Mouse (Mus musculus): ENCODE data around the gene Gm20388. TPM values are rescaled to one million over a fixed set of nuclear protein-coding genes. Genes with fewer than 3 reads are reported as not detected.
A peak's percentile ranks its signal among the peaks of the same experiment; 100 is the strongest.

Gm20388 gene
- polyA plus RNA-seq, 1 experiment from 2014 or later, result 7.4 TPM

DNA sequence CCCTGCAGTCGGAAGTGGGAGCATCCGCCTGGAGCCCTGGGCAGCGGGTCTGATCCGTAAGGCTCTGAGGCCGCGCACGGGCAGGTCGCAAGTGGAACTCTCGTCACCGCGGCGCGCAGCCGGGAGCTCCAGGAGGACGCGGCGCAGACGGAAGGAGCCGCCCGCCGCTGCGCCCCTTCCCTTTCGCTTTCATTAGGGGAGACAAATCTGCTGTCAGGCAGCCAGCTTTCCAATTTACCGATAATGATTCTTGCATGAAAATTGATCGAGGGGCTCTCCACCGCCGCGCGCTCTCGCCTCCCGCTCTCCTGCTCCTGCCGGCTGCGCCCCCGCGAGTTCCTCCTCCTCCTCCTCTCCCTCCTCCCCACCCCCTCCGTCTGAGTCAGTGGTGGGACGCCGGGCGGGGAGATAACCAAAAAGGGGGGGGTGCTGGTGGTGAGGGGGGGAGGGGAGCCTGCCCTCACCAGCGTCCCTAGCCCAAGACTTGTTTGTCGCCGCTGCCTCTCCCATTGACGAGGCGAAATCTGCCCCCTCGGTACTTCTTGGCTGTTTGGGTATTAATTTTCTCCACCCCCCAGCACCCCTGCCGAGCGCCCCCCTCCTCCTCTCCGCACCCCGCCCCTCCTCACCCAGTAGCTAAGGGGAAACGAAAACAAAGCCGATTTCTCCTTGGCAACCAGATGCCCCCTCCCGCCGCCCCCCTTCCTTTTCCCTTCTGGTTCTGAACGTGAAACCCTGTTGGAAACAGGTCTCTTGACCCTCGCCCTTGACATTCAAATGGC, 577.3 kb downstream of the Gm20388 start:
- H3K27ac ChIP-seq (ENCODE audit: low read length), result peak overlapping the region; percentile 94
- peak overlapping the region; percentile 88 for H3K9ac ChIP-seq (ENCODE audit: low read length)
- H3K4me1 ChIP-seq (ENCODE audit: control insufficient read depth, insufficient read depth, low read length), result peaks cover 70% of the 10 kb centered on the region
- WGBS, result 1% methylated on average over 54 of the region's 55 CpGs
- H3K36me3 ChIP-seq (ENCODE audit: control insufficient read depth, insufficient read depth, low read length), result no peaks in the 10 kb centered on the region
- H3K27me3 ChIP-seq (ENCODE audit: control insufficient read depth, insufficient read depth, low read length), result no peaks in the 10 kb centered on the region
- peak; percentile 14; the same call in 1 of the 2 replicates for ATAC-seq (ENCODE audit: insufficient read depth, low FRiP score)
- H3K4me2 ChIP-seq (ENCODE audit: low read depth, low read length), result peak overlapping the region; percentile 98
- no peaks in the 10 kb centered on the region for H3K9me3 ChIP-seq (replicated peaks; ENCODE audit: control insufficient read depth, low read length)
- H3K4me3 ChIP-seq (replicated peaks; ENCODE audit: low read length), result peak overlapping the region; percentile 74

DNA sequence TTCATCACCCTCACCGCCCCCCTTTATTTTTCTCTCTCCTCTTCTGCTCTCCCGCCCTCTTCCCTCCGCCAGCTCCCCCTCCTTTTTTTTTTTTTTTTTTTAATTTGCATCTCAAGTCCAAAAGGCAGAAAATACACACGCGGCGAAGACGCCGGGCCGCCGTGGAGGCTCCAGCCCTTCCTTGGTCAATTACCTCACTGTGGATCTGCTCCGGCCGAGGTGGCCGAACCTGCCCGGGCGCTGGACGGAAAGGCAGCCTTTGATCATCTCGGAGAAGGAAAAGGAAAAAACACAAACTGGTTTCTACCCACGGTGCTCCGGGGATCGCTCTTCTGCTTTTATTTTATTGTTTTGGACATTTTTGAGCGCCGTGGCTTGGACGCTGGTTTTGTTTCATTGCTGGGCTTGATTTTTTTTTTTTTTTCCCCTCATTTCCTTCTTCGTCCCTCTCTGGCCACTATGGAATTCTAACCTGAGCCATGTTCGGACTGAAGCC, 578.0 kb downstream of the Gm20388 start:
- no peak for ATAC-seq (ENCODE audit: insufficient read depth, low FRiP score)
- Histone ChIP-seq H3K4me3 (replicated peaks; ENCODE audit: low read length) (peak overlapping the region; percentile 74), H3K4me1 (ENCODE audit: control insufficient read depth, insufficient read depth, low read length) (peaks cover 73% of the 10 kb centered on the region), H3K9ac (ENCODE audit: low read length) (peak overlapping the region; percentile 88), H3K27me3 (ENCODE audit: control insufficient read depth, insufficient read depth, low read length) (no peaks in the 10 kb centered on the region), H3K27ac (ENCODE audit: low read length) (peak overlapping the region; percentile 94), H3K36me3 (ENCODE audit: control insufficient read depth, insufficient read depth, low read length) (no peaks in the 10 kb centered on the region), H3K4me2 (ENCODE audit: low read depth, low read length) (peak overlapping the region; percentile 98), H3K9me3 (replicated peaks; ENCODE audit: control insufficient read depth, low read length) (no peaks in the 10 kb centered on the region)
- under 1% methylated on average over 25 of the region's 25 CpGs for WGBS

DNA sequence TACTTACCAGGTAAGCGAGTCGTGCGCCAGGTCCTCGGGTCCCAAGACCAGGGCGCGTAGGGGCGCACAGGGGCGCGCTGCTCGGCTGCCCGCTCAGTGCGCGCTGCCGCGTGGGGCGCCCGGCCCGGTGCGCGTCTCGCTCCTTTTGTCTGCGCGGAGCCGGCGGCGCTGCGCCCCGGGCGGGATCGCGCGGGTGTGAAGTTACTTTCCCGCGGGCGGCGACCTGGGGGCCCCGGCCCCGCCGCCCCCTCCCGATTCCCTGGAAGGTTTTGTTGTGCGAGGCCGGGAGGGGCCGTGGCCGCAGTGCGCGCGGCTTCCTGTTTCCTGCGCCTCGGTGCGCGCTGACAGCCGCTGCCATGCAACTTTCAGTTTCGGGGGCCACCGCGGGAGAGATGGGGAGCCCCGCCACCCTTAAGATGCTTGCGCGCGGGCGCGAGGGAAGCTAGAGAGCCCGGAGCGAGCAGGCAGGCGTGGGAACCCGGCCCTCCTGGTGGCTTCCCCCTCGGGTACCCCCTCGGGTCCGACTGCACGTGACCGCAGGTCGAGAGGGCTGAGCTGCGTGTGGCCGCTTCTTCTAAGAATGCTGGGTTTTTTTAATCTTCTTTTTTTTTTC, 578.6 kb downstream of the Gm20388 start:
- 1% methylated on average over 73 of the region's 73 CpGs for WGBS
- Histone ChIP-seq H3K9me3 (replicated peaks; ENCODE audit: control insufficient read depth, low read length) (no peaks in the 10 kb centered on the region), H3K27ac (ENCODE audit: low read length) (peak overlapping the region; percentile 94), H3K4me1 (ENCODE audit: control insufficient read depth, insufficient read depth, low read length) (peaks cover 75% of the 10 kb centered on the region), H3K27me3 (ENCODE audit: control insufficient read depth, insufficient read depth, low read length) (no peaks in the 10 kb centered on the region), H3K4me3 (replicated peaks; ENCODE audit: low read length) (peak overlapping the region; percentile 74), H3K36me3 (ENCODE audit: control insufficient read depth, insufficient read depth, low read length) (no peaks in the 10 kb centered on the region), H3K4me2 (ENCODE audit: low read depth, low read length) (peak overlapping the region; percentile 98), H3K9ac (ENCODE audit: low read length) (peak overlapping the region; percentile 88)
- no peak for ATAC-seq (ENCODE audit: insufficient read depth, low FRiP score)

DNA sequence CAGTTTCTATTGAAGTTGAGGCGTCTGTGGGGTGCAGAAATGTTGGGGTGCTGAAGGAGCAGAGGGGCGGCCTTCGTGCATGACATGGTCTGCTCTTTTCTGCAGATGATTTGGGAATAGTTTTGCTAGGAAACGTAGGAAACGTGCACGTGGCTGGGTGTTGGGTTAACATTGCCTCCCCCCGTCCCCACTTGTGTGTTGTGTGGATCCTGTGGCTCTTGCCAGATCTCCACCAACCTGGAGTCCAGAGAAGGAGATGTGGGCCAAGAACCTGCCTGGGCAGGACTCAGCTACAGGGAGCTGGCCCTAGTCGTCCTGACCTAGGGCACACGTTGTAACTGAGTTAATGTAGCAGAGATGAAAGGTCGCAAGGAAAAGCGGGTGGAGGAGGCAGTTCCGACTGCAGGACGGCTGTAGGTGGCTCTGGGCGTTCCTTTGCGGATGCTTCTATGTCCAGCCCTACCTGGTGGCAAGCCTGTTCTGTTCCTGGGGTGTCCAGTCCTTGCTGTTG, 579.2 kb downstream of the Gm20388 start:
- Histone ChIP-seq H3K9me3 (replicated peaks; ENCODE audit: control insufficient read depth, low read length) (no peaks in the 10 kb centered on the region), H3K27ac (ENCODE audit: low read length) (peak overlapping the region; percentile 94), H3K36me3 (ENCODE audit: control insufficient read depth, insufficient read depth, low read length) (no peaks in the 10 kb centered on the region), H3K27me3 (ENCODE audit: control insufficient read depth, insufficient read depth, low read length) (no peaks in the 10 kb centered on the region), H3K4me3 (replicated peaks; ENCODE audit: low read length) (peak overlapping the region; percentile 74), H3K9ac (ENCODE audit: low read length) (peak overlapping the region; percentile 88), H3K4me2 (ENCODE audit: low read depth, low read length) (peak overlapping the region; percentile 98), H3K4me1 (ENCODE audit: control insufficient read depth, insufficient read depth, low read length) (peaks cover 76% of the 10 kb centered on the region)
- no peak for ATAC-seq (ENCODE audit: insufficient read depth, low FRiP score)
- 40% methylated on average over 15 of the region's 15 CpGs for WGBS

DNA sequence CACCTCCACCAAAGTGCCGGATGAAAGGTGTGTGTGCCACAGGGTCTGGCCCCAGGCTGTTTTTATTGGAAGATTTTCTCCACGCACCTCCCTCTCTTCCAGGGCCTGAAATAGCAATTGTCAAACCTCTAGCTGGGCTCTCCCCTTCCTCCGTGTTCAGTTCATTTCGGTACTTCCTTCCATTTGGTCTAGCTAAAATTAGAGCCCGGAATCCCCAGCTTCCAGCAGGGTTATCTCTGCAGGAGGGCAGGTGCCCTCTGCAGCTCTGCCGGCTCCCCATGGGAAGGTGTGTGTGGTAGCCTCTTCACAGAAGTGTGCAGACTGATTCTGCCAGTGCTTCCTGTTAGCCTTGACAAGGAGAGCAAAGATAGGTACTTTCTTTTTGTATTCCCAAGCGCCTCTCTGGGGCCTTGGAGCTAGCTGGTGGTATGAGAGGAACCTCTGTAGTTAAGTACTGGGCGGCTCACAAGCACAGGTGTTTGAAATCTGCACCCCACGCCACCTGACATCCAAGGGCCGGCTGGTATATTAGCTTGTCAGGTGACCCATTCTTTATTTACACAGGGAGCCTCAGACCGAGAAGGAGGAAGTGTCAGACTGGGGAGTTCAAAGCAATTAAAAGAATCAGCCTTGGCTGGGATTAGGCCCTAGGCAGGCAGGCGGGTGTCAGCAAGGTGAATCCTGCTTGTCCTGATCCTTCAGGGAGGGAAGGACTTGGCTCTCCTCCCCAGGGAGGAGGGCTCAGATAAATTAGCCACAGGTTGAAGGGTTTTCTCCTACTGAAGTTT, 579.9 kb downstream of the Gm20388 start:
- peak; percentile 4; the same call in 1 of the 2 replicates for ATAC-seq (ENCODE audit: insufficient read depth, low FRiP score)
- H3K4me2 ChIP-seq (ENCODE audit: low read depth, low read length), result peak overlapping the region; percentile 98
- no peaks in the 10 kb centered on the region for H3K27me3 ChIP-seq (ENCODE audit: control insufficient read depth, insufficient read depth, low read length)
- H3K4me3 ChIP-seq (replicated peaks; ENCODE audit: low read length), result peak overlapping the region; percentile 74
- H3K27ac ChIP-seq (ENCODE audit: low read length), result peak overlapping the region; percentile 94
- H3K9ac ChIP-seq (ENCODE audit: low read length), result peak overlapping the region; percentile 88
- H3K4me1 ChIP-seq (ENCODE audit: control insufficient read depth, insufficient read depth, low read length), result peaks cover 77% of the 10 kb centered on the region
- WGBS, result 40% methylated on average over 12 of the region's 12 CpGs
- no peaks in the 10 kb centered on the region for H3K9me3 ChIP-seq (replicated peaks; ENCODE audit: control insufficient read depth, low read length)
- no peaks in the 10 kb centered on the region for H3K36me3 ChIP-seq (ENCODE audit: control insufficient read depth, insufficient read depth, low read length)

DNA sequence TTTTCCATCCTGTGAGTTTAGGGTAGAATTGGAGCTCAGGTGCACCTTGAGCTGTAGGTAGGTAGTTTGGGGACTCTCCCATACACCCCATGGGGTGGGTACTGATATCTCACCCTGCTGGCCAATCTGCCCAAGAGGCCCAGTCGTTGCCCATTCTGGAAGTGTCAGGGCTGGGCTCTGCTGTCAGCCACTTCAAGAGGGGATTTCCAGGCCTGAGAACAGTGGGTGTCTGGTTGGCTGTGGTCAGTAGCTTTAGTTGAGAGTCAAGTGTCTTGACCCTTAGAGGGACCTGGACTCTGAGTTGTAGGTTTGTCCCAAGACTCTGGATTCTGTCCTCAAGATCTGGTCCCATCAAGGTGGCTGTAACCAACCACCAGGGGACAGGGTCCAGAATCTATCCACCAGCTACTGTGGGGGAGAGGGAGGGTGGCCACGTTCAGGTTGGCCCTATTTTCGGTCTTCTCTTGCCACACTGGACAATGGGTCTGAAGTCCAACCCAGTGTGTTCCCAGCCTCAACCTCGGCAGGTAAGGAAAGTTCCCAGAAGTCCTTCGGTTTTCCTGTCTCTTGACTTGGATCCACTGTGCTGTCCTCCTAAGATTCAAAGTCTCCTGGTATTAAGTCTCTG, 580.6 kb downstream of the Gm20388 start:
- Histone ChIP-seq H3K36me3 (ENCODE audit: control insufficient read depth, insufficient read depth, low read length) (no peaks in the 10 kb centered on the region), H3K4me3 (replicated peaks; ENCODE audit: low read length) (peak overlapping the region; percentile 74), H3K9ac (ENCODE audit: low read length) (peak overlapping the region; percentile 88), H3K27ac (ENCODE audit: low read length) (peak overlapping the region; percentile 94), H3K27me3 (ENCODE audit: control insufficient read depth, insufficient read depth, low read length) (no peaks in the 10 kb centered on the region), H3K4me1 (ENCODE audit: control insufficient read depth, insufficient read depth, low read length) (peaks cover 72% of the 10 kb centered on the region), H3K4me2 (ENCODE audit: low read depth, low read length) (peak overlapping the region; percentile 98), H3K9me3 (replicated peaks; ENCODE audit: control insufficient read depth, low read length) (no peaks in the 10 kb centered on the region)
- ATAC-seq (ENCODE audit: insufficient read depth, low FRiP score), result no peak
- 61% methylated on average over 5 of the region's 5 CpGs for WGBS

DNA sequence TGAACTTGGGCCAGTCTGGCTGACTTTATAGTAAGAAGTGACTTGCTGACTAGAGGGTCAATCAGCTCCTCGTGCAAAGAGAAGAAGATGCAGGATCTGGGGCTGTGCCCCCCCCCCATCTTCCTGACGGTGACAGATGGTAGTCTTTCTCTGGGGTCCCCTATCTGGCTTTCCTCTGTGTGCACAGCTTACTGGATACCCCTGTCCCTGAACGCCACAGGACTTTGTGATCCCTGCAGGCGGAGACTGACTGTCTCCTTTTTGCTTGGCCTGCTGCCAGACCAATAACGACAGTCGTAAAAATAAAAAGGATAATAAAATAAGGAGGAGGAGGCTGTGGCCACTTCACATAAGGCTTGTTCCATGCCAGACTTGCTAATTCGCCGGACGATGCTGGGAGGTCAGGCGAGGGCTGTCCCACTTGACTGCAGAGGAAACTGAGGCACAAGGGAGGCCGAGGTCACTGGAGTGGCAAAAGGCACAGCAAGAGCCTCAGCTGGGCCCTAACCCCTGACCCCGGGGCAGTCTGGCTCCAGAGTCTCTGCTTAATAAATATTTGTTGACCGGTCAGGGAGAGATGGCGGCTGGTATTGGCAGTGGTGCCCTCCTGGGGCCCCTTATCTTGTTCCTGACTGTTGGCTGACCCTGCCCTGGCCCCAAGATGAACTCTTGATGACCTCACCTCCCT, 581.7 kb downstream of the Gm20388 start:
- no peak overlapping the region for H3K27ac ChIP-seq (ENCODE audit: low read length)
- 35% methylated on average over 14 of the region's 14 CpGs for WGBS
- no peak overlapping the region for H3K4me3 ChIP-seq (replicated peaks; ENCODE audit: low read length)
- peak overlapping the region; percentile 52; the same call in 1 of the 2 replicates for H3K9ac ChIP-seq (ENCODE audit: low read length)
- no peak for ATAC-seq (ENCODE audit: insufficient read depth, low FRiP score)
- peaks cover 65% of the 10 kb centered on the region for H3K4me1 ChIP-seq (ENCODE audit: control insufficient read depth, insufficient read depth, low read length)
- no peaks in the 10 kb centered on the region for H3K36me3 ChIP-seq (ENCODE audit: control insufficient read depth, insufficient read depth, low read length)
- H3K9me3 ChIP-seq (replicated peaks; ENCODE audit: control insufficient read depth, low read length), result no peaks in the 10 kb centered on the region
- 0 out of 2 replicates have a peak overlapping the region, but pooled peaks have one; percentile 16 for H3K4me2 ChIP-seq (ENCODE audit: low read depth, low read length)
- no peaks in the 10 kb centered on the region for H3K27me3 ChIP-seq (ENCODE audit: control insufficient read depth, insufficient read depth, low read length)

DNA sequence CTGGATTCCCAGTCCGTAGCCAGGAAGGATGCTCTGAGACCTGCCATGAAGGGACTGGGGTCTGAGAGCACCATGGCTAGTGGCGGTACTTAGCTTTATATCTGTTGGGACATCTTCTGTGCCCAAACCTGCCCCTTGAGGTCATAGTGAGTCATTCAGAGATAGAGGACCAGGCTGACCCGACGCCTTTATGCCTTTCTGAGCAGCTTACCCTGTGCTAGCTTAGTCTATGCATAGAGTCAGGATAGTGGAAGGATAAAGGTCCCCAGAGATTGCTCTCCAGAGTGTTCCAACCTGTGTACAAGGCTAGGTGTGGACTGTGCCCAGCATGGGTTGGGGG, 582.2 kb downstream of the Gm20388 start:
- 0 out of 2 replicates have a peak overlapping the region, but pooled peaks have one; percentile 16 for H3K4me2 ChIP-seq (ENCODE audit: low read depth, low read length)
- 0 out of 2 replicates have a peak overlapping the region, but pooled peaks have one; percentile 8 for H3K27ac ChIP-seq (ENCODE audit: low read length)
- no peak for ATAC-seq (ENCODE audit: insufficient read depth, low FRiP score)
- H3K9me3 ChIP-seq (replicated peaks; ENCODE audit: control insufficient read depth, low read length), result no peaks in the 10 kb centered on the region
- 0 out of 2 replicates have a peak overlapping the region, but pooled peaks have one; percentile 1 for H3K9ac ChIP-seq (ENCODE audit: low read length)
- H3K4me1 ChIP-seq (ENCODE audit: control insufficient read depth, insufficient read depth, low read length), result peaks cover 71% of the 10 kb centered on the region
- H3K36me3 ChIP-seq (ENCODE audit: control insufficient read depth, insufficient read depth, low read length), result no peaks in the 10 kb centered on the region
- H3K4me3 ChIP-seq (replicated peaks; ENCODE audit: low read length), result no peak overlapping the region
- 54% methylated on average over 4 of the region's 4 CpGs for WGBS
- H3K27me3 ChIP-seq (ENCODE audit: control insufficient read depth, insufficient read depth, low read length), result no peaks in the 10 kb centered on the region
